Mouse (Mus musculus) bone marrow macrophage, adult 2 months (primary cell): Measurements from ENCODE around the gene Mb21d2. TPM values are rescaled to one million over a fixed set of nuclear protein-coding genes. Genes with fewer than 3 reads are reported as not detected.

ENCODE experiments used
- H3K27ac ChIP-seq: 2 replicates; pipeline ENCODE4 v1.5.1; 2012; ENCODE audit warnings: low read depth, low read length; ENCODE audit not compliant: insufficient read depth
- H3K4me1 ChIP-seq: 2 replicates; pipeline ENCODE4 v1.6.1; 2012; ENCODE audit warnings: low read length; ENCODE audit not compliant: control insufficient read depth, insufficient read depth
- H3K4me3 ChIP-seq: 2 replicates; pipeline ENCODE4 v1.5.1; 2012; ENCODE audit warnings: mild to moderate bottlenecking, low read length, moderate library complexity; ENCODE audit not compliant: insufficient read depth
- CTCF ChIP-seq: IDR thresholded peaks from 2 replicates; pipeline ENCODE4 v1.5.1; 2012; ENCODE audit warnings: low read depth, mild to moderate bottlenecking, low read length, moderate library complexity
- POLR2A ChIP-seq: IDR thresholded peaks from 2 replicates; pipeline ENCODE4 v1.6.1; 2012; ENCODE audit warnings: mild to moderate bottlenecking, low read depth, low read length, borderline replicate concordance
- polyA plus RNA-seq: library from polyadenylated mRNA; stranded (reverse); fragments of >200 nt; gene quantifications from 2 replicates; pipeline ENCODE4 v1.2.4, GENCODE M21; 2012; ENCODE audit not compliant: missing spikeins, insufficient read depth, insufficient read length

Mb21d2 gene
- polyA plus RNA-seq, 1 experiment, result 0.36 TPM

DNA sequence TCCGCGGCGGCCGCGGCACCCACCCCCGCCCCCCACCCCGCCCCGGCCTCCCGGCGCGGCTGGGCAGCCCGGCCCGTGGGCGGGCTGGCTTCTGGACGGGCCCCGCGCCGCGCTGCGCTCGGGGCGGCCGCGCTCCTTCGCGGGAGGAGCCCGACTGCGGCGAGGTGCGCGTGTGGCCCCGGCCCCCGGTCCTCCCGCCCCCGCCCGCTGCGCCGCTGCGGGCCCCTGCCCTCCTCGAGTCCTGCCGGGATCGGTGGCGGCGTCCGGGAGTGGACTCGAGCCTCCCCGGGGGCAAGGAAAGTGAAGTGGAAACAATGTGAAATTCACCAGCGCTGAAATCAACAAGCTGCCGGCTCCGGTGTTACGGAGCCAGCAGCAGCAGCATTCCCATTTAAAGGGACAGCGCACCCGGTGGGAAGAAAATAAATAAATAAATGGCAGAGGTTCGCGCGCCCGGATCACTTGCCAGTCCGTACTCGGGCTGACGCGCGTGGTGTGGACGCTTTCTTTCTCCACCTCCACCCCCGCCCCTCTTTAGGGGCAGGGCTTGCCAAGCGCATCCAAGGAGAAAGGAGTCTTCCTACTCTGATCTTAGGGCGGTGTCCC is 316 bp upstream of the Mb21d2 start:
- peak overlapping the region; percentile 64 for H3K4me3 ChIP-seq

DNA sequence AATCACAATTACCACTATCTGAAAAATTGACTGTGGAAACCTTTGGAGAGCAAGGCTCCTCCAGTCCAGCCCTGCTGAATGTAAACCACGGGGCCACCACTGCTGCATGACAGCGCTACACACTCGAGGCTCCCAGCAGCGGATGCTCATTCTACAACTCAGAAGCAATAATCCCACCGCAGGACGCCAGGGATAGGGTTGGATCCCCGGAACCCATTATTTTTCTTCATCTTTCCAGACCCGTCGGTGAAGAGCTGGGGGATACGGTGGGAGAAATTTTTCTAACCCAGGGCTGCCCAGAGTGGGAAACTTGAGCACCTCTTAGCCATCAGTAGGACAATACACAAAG is 1.0 kb downstream of the Mb21d2 start:
- H3K4me3 ChIP-seq, result peak overlapping the region; percentile 64
- no peak overlapping the region for H3K27ac ChIP-seq
- TF ChIP-seq POLR2A (no peak), CTCF (no peak)
- peaks cover 3% of the 10 kb centered on the region for H3K4me1 ChIP-seq

More for the DNA sequence above, 316 bp upstream of the Mb21d2 start:
- Histone ChIP-seq H3K4me1 (peaks cover 3% of the 10 kb centered on the region), H3K27ac (no peak overlapping the region)
- TF ChIP-seq POLR2A (no peak), CTCF (no peak)

DNA sequence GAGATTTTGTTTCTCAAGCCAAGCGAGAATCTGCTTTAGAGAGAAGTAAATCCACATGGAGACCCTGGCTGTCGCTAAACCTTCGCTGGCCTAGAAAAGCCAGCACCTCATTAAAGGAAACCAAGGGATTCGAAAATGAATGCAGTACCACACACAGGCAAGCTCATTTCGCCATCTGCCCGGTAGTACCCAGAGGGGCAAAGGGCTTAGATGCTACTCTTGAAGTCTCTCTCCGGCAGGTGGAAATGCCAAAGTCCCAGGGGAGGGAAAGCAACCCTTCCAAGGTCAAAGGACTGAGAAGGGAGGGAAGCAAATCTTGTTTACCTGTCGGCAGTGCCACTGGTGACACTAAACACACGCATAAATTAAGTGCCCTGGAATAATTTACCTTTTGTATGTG is 2.1 kb downstream of the Mb21d2 start:
- Histone ChIP-seq H3K4me3 (no peak overlapping the region), H3K27ac (no peak overlapping the region), H3K4me1 (peaks cover 3% of the 10 kb centered on the region)
- TF ChIP-seq POLR2A (no peak), CTCF (no peak)

DNA sequence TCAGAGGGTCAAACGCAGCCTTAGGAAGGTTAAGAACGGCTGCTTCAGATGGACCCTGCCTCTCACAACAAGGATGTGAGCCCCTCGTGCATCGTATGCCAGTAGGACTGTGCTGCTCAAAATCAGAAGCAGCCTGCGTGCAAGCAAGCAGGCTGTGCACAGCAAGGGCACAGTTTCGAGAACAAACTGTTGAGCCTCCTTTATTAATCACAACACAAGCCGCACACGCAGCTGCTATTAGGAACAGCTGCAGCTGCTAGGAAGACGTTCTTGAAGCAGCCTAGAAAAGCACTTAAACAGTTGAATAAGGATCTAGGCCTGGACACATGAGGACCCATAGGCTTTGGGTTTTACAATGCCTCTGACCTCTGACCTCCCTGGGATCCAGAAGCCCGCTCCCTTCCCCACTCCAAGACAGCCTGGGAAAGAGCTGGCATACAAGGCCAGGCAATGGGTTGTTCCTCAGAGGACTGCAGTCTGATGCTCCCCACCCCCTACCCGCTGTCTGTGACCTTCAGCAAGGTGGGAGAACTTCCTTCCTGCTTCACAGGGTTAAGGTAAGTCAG is 10.1 kb downstream of the Mb21d2 start:
- Histone ChIP-seq H3K27ac (no peak overlapping the region), H3K4me1 (peaks cover 2% of the 10 kb centered on the region), H3K4me3 (no peak overlapping the region)
- TF ChIP-seq POLR2A (no peak), CTCF (no peak)

DNA sequence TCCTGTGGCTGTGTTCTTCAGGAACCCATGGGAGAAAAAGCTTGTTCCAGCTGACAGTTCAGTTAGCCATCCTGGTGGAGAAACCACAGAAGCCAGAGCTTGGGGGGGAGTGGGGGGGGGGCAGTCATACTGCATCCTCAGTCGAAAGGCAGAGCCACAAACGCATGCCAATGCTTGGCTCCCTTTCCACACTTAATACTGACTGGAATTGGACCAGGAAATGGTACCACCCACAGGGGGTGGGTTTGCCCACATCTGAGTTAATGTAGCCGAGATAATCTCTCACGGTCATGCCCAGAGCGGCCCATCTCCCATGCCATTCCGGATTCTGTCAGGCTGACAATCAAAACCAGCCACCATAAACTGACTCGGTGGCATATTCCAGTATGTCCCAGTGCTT is 14.1 kb downstream of the Mb21d2 start:
- H3K4me3 ChIP-seq, result no peak overlapping the region
- H3K4me1 ChIP-seq, result peaks cover 25% of the 10 kb centered on the region
- TF ChIP-seq POLR2A (no peak), CTCF (no peak)
- no peak overlapping the region for H3K27ac ChIP-seq

DNA sequence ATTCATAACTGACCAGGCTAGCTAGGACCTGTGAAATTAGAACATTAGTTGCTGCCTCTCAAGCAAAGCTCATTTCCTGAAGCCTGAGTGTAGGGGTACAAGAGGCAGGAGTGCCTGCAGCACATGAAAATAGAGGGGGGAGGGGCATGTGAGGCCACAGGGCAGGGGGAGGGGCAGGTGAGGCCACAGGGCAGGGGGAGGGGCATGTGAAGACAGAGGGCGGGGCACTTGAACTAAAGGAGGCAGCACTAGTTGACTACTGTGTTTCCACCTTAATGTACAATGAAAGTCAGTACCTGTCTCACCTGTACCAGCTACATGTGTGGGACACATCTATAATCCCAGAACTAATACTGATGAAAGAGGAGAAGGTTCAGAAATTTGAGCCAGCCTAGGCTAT is 14.8 kb downstream of the Mb21d2 start:
- Histone ChIP-seq H3K4me3 (no peak overlapping the region), H3K4me1 (peaks cover 25% of the 10 kb centered on the region), H3K27ac (no peak overlapping the region)
- TF ChIP-seq CTCF, result no peak
- no peak for TF ChIP-seq POLR2A

DNA sequence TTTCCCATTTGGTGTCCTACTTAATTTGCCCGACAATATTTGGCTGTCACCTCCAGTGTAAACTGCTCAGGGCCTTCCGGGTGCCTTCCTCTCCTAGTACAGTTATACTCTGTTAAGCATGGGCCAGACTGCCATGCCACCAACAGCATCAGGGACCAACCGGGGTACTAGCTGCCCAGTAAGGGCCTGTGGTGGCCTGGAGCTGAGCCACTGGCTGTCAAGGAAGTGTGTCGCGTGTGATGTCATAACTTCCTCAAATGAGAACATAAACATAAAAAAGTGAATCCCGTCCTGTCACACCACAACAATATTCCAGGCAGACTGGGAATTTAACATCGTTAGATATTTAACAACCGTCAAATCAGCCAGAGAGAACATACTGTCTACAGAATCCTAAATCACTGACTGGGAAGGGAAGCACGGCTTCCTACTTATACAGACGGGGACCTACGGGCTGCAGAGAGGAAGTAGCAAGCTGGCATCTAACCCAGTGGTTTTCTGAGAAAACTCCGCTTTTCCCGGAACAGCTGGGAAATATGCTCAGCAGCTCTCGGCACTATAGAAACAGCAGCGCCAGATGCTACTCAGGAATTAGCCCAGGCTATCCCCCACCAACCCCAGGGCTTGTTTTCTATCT is 17.9 kb downstream of the Mb21d2 start:
- TF ChIP-seq CTCF (no peak), POLR2A (no peak)
- peak overlapping the region; percentile 70 for H3K27ac ChIP-seq

DNA sequence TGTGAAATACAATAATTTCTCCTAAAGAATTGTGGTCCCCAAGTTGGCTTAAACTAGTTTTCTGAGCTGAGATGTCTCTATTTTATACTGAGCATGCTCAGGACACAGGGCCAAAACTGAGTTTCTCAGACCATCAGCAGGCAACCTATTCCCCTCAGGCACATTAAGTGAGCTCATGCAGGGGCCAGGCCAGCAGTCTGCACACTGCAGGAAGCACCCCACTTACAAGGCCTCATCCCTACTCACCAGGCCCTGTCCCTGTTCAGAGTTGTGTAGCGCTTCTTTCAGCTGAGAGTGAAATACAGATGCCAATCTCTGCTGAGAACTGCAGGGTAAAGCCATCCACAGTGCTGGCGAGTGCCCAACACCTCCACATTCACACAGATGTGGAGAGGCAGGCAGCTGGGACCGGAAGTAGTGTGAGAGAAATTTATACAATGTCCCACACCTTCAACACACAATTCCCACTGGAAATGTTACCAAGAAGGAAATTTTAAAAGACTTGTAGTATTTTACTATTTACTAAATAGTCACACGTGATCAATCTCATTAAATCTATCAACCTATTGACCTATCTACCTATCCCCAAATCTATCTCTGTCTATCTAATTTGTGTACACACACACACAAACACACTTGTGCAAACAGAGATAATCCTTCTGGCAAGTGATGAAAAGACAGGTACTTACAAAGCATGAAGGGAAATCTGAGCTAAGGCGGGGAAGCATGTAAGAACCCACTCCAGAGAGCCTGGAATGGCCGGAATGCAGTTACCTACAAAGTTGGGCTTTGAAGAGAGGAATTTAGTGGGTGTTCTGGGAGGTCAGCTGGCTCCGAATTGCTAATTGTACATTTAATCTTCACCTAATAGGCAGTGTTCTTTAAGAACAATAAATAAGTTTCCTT is 22.9 kb downstream of the Mb21d2 start:
- TF ChIP-seq POLR2A (no peak), CTCF (no peak)
- Histone ChIP-seq H3K4me1 (peaks cover 6% of the 10 kb centered on the region), H3K4me3 (no peak overlapping the region), H3K27ac (no peak overlapping the region)

More for the DNA sequence above, 17.9 kb downstream of the Mb21d2 start:
- Histone ChIP-seq H3K4me3 (peak overlapping the region; percentile 49), H3K4me1 (peaks cover 25% of the 10 kb centered on the region)

DNA sequence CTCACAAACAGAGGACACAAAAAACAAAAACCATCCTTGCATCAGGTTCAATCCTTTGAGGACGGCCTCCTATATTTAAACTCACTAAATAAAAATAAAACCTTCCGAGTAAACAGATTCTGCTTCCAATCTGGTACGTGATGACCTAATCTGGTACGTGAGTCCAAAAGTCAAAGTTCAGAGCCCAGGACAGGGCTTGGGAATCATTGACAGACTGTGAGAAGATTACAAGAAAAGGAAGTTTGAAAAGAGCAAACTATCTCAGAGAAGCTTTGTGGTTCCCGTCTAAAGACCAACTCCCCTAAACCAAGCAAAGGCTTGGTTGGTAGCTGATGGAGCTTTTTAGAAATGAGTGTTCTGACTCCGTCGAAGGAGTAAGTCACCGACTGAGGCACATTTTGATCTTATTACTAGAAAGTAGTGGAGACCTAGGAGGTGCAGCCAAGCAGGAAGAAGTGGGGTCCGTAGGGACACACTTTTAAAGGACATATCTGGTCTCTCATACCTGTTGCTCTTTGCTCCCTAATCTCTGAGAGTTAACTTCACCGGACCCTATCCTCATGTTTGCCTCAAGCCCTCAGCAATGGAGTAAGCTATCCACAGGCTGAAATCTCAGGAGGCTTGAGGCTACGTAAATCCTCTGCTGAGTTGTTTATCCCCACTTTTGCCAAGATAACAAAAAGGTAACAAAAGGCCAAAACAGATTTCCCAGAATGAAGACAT is 23.7 kb downstream of the Mb21d2 start:
- no peak overlapping the region for H3K27ac ChIP-seq
- TF ChIP-seq CTCF (no peak), POLR2A (no peak)
- peaks cover under 1% of the 10 kb centered on the region for H3K4me1 ChIP-seq
- H3K4me3 ChIP-seq, result no peak overlapping the region
